Mouse (Mus musculus) intestine, postnatal 0 days (tissue): ENCODE results near the gene Vps54. TPM values are rescaled to one million over a fixed set of nuclear protein-coding genes. Genes with fewer than 3 reads are reported as not detected.
A peak's percentile ranks its signal among the peaks of the same experiment; 100 is the strongest.

Source experiments
- ATAC-seq: fragments of 200-750 bp; cut with Nextera tagmentation; 2 replicates; pipeline ENCODE4 v1.8.0; 2017; ENCODE audit warnings: mild to moderate bottlenecking, moderate TSS enrichment, moderate library complexity
- H3K27ac ChIP-seq: fragments of 300-500 bp; sonication (generic); 2 replicates; pipeline ENCODE4 v1.5.1; 2014; ENCODE audit warnings: mild to moderate bottlenecking, low read depth, low read length, moderate library complexity
- H3K27me3 ChIP-seq: fragments of 300-500 bp; sonication (generic); replicated peaks from 2 replicates; pipeline ENCODE4 v1.6.1; 2014; ENCODE audit warnings: low read length, mixed read lengths; ENCODE audit not compliant: control insufficient read depth, insufficient read depth
- H3K36me3 ChIP-seq: fragments of 300-500 bp; sonication (generic); 2 replicates; pipeline ENCODE4 v1.6.1; 2014; ENCODE audit warnings: mild to moderate bottlenecking, moderate library complexity; ENCODE audit not compliant: control insufficient read depth, insufficient read depth
- H3K4me1 ChIP-seq: fragments of 300-500 bp; sonication (generic); replicated peaks from 2 replicates; pipeline ENCODE4 v1.6.1; 2014; ENCODE audit warnings: antibody characterized with exemption, low read length, mixed read lengths; ENCODE audit not compliant: control insufficient read depth, insufficient read depth
- H3K4me2 ChIP-seq: fragments of 300-500 bp; sonication (generic); replicated peaks from 2 replicates; pipeline ENCODE4 v1.6.1; 2014; ENCODE audit warnings: low read depth, mild to moderate bottlenecking, moderate library complexity
- H3K4me3 ChIP-seq: fragments of 300-500 bp; sonication (generic); 2 replicates; pipeline ENCODE4 v1.5.1; 2014; ENCODE audit warnings: low read depth, low read length
- H3K9ac ChIP-seq: fragments of 300-500 bp; sonication (generic); 2 replicates; pipeline ENCODE4 v1.6.1; 2014; ENCODE audit warnings: mild to moderate bottlenecking, low read depth, low read length
- H3K9me3 ChIP-seq: fragments of 300-500 bp; sonication (generic); 2 replicates; pipeline ENCODE4 v1.6.1; 2016; ENCODE audit warnings: mixed run types; ENCODE audit not compliant: control insufficient read depth
- CTCF ChIP-seq: sonication (generic); IDR thresholded peaks from 2 replicates; pipeline ENCODE4 v1.5.1; 2016; ENCODE audit warnings: low read depth, mild to moderate bottlenecking, control low read depth, antibody characterized with exemption, moderate library complexity
- WGBS: fragments of 180-500 bp; shearing (Covaris S2); extraction: QIAGEN DNeasy Blood & Tissue Kit; methylation state at CpG from one replicate; pipeline ENCODE4 v1.1.7; 2014; 5-methylcytosine and 5-hydroxymethylcytosine counted together
- polyA plus RNA-seq: library from polyadenylated mRNA; unstranded; fragments of >200 nt; fragmentation: Nextera tagmentation; extraction: Ambion mirVana; gene quantifications from 2 replicates; pipeline ENCODE4 v1.2.1, GENCODE M21; 2015

Gene Vps54
- polyA plus RNA-seq, 1 experiment from 2014 or later, result 18.2 TPM

- no peak overlapping the region for H3K4me2 ChIP-seq
- ATAC-seq, result no peak
- TF ChIP-seq CTCF, result no peak
- H3K4me3 ChIP-seq, result no peak overlapping the region
- no peak overlapping the region for H3K9ac ChIP-seq
- H3K9me3 ChIP-seq, result no peaks in the 10 kb centered on the region
- no peak overlapping the region for H3K27ac ChIP-seq
- no peaks in the 10 kb centered on the region for H3K27me3 ChIP-seq
- H3K4me1 ChIP-seq, result no peaks in the 10 kb centered on the region
- H3K36me3 ChIP-seq, result peaks cover 18% of the 10 kb centered on the region
- 81% methylated on average over 5 of the region's 5 CpGs for WGBS
Observed at GRCm38 (mm10) chr11:21295486-21295885, 56.4 kb downstream of the Vps54 start.

- Histone ChIP-seq H3K27me3 (no peaks in the 10 kb centered on the region), H3K36me3 (peaks cover 34% of the 10 kb centered on the region), H3K9me3 (no peaks in the 10 kb centered on the region), H3K4me3 (no peak overlapping the region), H3K9ac (no peak overlapping the region), H3K4me1 (no peaks in the 10 kb centered on the region), H3K4me2 (no peak overlapping the region), H3K27ac (no peak overlapping the region)
- no peak for ATAC-seq
- 80% methylated on average over 3 of the region's 3 CpGs for WGBS
- no peak for TF ChIP-seq CTCF
Observed at GRCm38 (mm10) chr11:21303619-21304018, 64.5 kb downstream of the Vps54 start.

- no peak overlapping the region for H3K27ac ChIP-seq
- H3K4me3 ChIP-seq, result no peak overlapping the region
- H3K9ac ChIP-seq, result no peak overlapping the region
- WGBS, result 49% methylated on average over 5 of the region's 5 CpGs
- no peaks in the 10 kb centered on the region for H3K4me1 ChIP-seq
- no peak overlapping the region for H3K4me2 ChIP-seq
- no peak for TF ChIP-seq CTCF
- H3K27me3 ChIP-seq, result no peaks in the 10 kb centered on the region
- peak; percentile 87 for ATAC-seq
- H3K9me3 ChIP-seq, result no peaks in the 10 kb centered on the region
- H3K36me3 ChIP-seq, result peaks cover 33% of the 10 kb centered on the region
Observed at GRCm38 (mm10) chr11:21307078-21307668, 68.1 kb downstream of the Vps54 start.

- TF ChIP-seq CTCF, result peak; percentile 70
- Histone ChIP-seq H3K9ac (no peak overlapping the region), H3K36me3 (peaks cover 42% of the 10 kb centered on the region), H3K4me2 (no peak overlapping the region), H3K9me3 (no peaks in the 10 kb centered on the region), H3K27ac (no peak overlapping the region), H3K4me3 (no peak overlapping the region), H3K27me3 (no peaks in the 10 kb centered on the region), H3K4me1 (no peaks in the 10 kb centered on the region)
- ATAC-seq, result no peak
- 87% methylated on average over 5 of the region's 5 CpGs for WGBS
Observed at GRCm38 (mm10) chr11:21308119-21308518, 69.0 kb downstream of the Vps54 start.

- ATAC-seq, result no peak
- no peak overlapping the region for H3K4me2 ChIP-seq
- H3K27ac ChIP-seq, result no peak overlapping the region
- no peaks in the 10 kb centered on the region for H3K4me1 ChIP-seq
- peaks cover 42% of the 10 kb centered on the region for H3K36me3 ChIP-seq
- no peaks in the 10 kb centered on the region for H3K9me3 ChIP-seq
- H3K4me3 ChIP-seq, result no peak overlapping the region
- no peak overlapping the region for H3K9ac ChIP-seq
- no peaks in the 10 kb centered on the region for H3K27me3 ChIP-seq
- no peak for TF ChIP-seq CTCF
- 82% methylated on average over 6 of the region's 6 CpGs for WGBS
Observed at GRCm38 (mm10) chr11:21309516-21309915, 70.4 kb downstream of the Vps54 start.

GRCm38 (mm10) chr11:21313922-21314657 is 75.0 kb downstream of the Vps54 start:
- Histone ChIP-seq H3K9ac (no peak overlapping the region), H3K4me3 (no peak overlapping the region), H3K36me3 (peaks cover 42% of the 10 kb centered on the region), H3K27me3 (no peaks in the 10 kb centered on the region), H3K9me3 (no peaks in the 10 kb centered on the region), H3K4me2 (no peak overlapping the region), H3K4me1 (no peaks in the 10 kb centered on the region), H3K27ac (no peak overlapping the region)
- ATAC-seq, result no peak
- WGBS, result 70% methylated on average over 9 of the region's 9 CpGs
- no peak for TF ChIP-seq CTCF
